Mouse (Mus musculus) erythroblast, embryonic 14.5 days (primary cell): ENCODE data around the gene Cd37. TPM values are rescaled to one million over a fixed set of nuclear protein-coding genes. Genes with fewer than 3 reads are reported as not detected.

ENCODE experiments used
- H3K27me3 ChIP-seq: 2 replicates; pipeline ENCODE4 v1.6.1; 2012; ENCODE audit warnings: inconsistent platforms; ENCODE audit not compliant: control insufficient read depth
- H3K36me3 ChIP-seq: 2 replicates; pipeline ENCODE4 v1.6.1; 2012; ENCODE audit warnings: mild to moderate bottlenecking, inconsistent platforms; ENCODE audit not compliant: control insufficient read depth
- H3K4me1 ChIP-seq: 2 replicates; pipeline ENCODE4 v1.6.1; 2012; ENCODE audit warnings: inconsistent platforms; ENCODE audit not compliant: control insufficient read depth
- H3K4me3 ChIP-seq: replicated peaks from 2 replicates; pipeline ENCODE3; 2012; ENCODE audit warnings: moderate library complexity, mild to moderate bottlenecking, inconsistent platforms
- H3K9me3 ChIP-seq: 2 replicates; pipeline ENCODE4 v1.6.1; 2012; ENCODE audit warnings: low read length, inconsistent platforms, mixed read lengths; ENCODE audit not compliant: control insufficient read depth
- GATA1 ChIP-seq: IDR thresholded peaks from 2 replicates; pipeline ENCODE4 v1.6.1; 2012; ENCODE audit warnings: low read length, inconsistent platforms, mixed read lengths
- TAL1 ChIP-seq: IDR thresholded peaks from 3 replicates; pipeline ENCODE4 v1.6.1; 2012; ENCODE audit warnings: low read length, inconsistent platforms, mixed read lengths
- polyA plus RNA-seq: library from polyadenylated mRNA; stranded (reverse); fragments of >175 nt; gene quantifications from 2 replicates; pipeline ENCODE4 v1.2.3, GENCODE M21; 2012

Cd37 gene
- polyA plus RNA-seq, 1 experiment, result 0.70 TPM

GRCm38 (mm10) chr7:45195341-45196175 lies 43.4 kb downstream of the Cd37 start:
- TF ChIP-seq TAL1 (no peak), GATA1 (no peak)
- no peaks in the 10 kb centered on the region for H3K36me3 ChIP-seq
- H3K4me1 ChIP-seq, result no peaks in the 10 kb centered on the region
- no peaks in the 10 kb centered on the region for H3K9me3 ChIP-seq
- peaks cover 27% of the 10 kb centered on the region for H3K27me3 ChIP-seq
- no peak overlapping the region for H3K4me3 ChIP-seq

- Histone ChIP-seq H3K27me3 (peaks cover 38% of the 10 kb centered on the region), H3K4me3 (no peak overlapping the region), H3K4me1 (no peaks in the 10 kb centered on the region), H3K36me3 (no peaks in the 10 kb centered on the region), H3K9me3 (no peaks in the 10 kb centered on the region)
- no peak for TF ChIP-seq TAL1
- TF ChIP-seq GATA1, result no peak
Observed at GRCm38 (mm10) chr7:45193871-45194785, 44.8 kb downstream of the Cd37 start.

- peaks cover 45% of the 10 kb centered on the region for H3K27me3 ChIP-seq
- no peaks in the 10 kb centered on the region for H3K4me1 ChIP-seq
- no peak overlapping the region for H3K4me3 ChIP-seq
- TF ChIP-seq TAL1 (no peak), GATA1 (no peak)
- H3K9me3 ChIP-seq, result no peaks in the 10 kb centered on the region
- no peaks in the 10 kb centered on the region for H3K36me3 ChIP-seq
Observed at GRCm38 (mm10) chr7:45193406-45193805, 45.5 kb downstream of the Cd37 start.

GRCm38 (mm10) chr7:45192585-45193310 lies 46.2 kb downstream of the Cd37 start:
- Histone ChIP-seq H3K36me3 (no peaks in the 10 kb centered on the region), H3K4me3 (no peak overlapping the region), H3K4me1 (no peaks in the 10 kb centered on the region), H3K9me3 (no peaks in the 10 kb centered on the region), H3K27me3 (peaks cover 51% of the 10 kb centered on the region)
- TF ChIP-seq TAL1, result no peak
- no peak for TF ChIP-seq GATA1

- H3K27me3 ChIP-seq, result peaks cover 54% of the 10 kb centered on the region
- no peak for TF ChIP-seq GATA1
- no peak for TF ChIP-seq TAL1
- H3K36me3 ChIP-seq, result no peaks in the 10 kb centered on the region
- no peaks in the 10 kb centered on the region for H3K4me1 ChIP-seq
- no peaks in the 10 kb centered on the region for H3K9me3 ChIP-seq
- H3K4me3 ChIP-seq, result no peak overlapping the region
Observed at GRCm38 (mm10) chr7:45191803-45192363, 47.0 kb downstream of the Cd37 start.

- TF ChIP-seq TAL1 (no peak), GATA1 (no peak)
- peaks cover 61% of the 10 kb centered on the region for H3K27me3 ChIP-seq
- no peaks in the 10 kb centered on the region for H3K36me3 ChIP-seq
- H3K9me3 ChIP-seq, result no peaks in the 10 kb centered on the region
- no peaks in the 10 kb centered on the region for H3K4me1 ChIP-seq
- no peak overlapping the region for H3K4me3 ChIP-seq
Observed at GRCm38 (mm10) chr7:45191161-45191560, 47.8 kb downstream of the Cd37 start.

GRCm38 (mm10) chr7:45190186-45190585 lies 48.7 kb downstream of the Cd37 start:
- Histone ChIP-seq H3K27me3 (peaks cover 71% of the 10 kb centered on the region), H3K4me1 (no peaks in the 10 kb centered on the region), H3K36me3 (no peaks in the 10 kb centered on the region), H3K4me3 (no peak overlapping the region), H3K9me3 (no peaks in the 10 kb centered on the region)
- TF ChIP-seq TAL1 (no peak), GATA1 (no peak)

GRCm38 (mm10) chr7:45189600-45189999 lies 49.3 kb downstream of the Cd37 start:
- Histone ChIP-seq H3K4me1 (no peaks in the 10 kb centered on the region), H3K4me3 (no peak overlapping the region), H3K9me3 (no peaks in the 10 kb centered on the region), H3K27me3 (peaks cover 77% of the 10 kb centered on the region), H3K36me3 (no peaks in the 10 kb centered on the region)
- TF ChIP-seq TAL1 (no peak), GATA1 (no peak)

GRCm38 (mm10) chr7:45185921-45186320 lies 53.0 kb downstream of the Cd37 start:
- H3K4me3 ChIP-seq, result no peak overlapping the region
- TF ChIP-seq TAL1 (no peak), GATA1 (no peak)
- peaks cover 18% of the 10 kb centered on the region for H3K4me1 ChIP-seq
- no peaks in the 10 kb centered on the region for H3K36me3 ChIP-seq
- H3K27me3 ChIP-seq, result peaks cover 95% of the 10 kb centered on the region
- H3K9me3 ChIP-seq, result no peaks in the 10 kb centered on the region
